Mouse (Mus musculus) urinary bladder, postnatal 36 days (tissue): ENCODE data around the gene Hsd17b6.
"Not testable (repeated sequence)": the region's sequence is repeated elsewhere in the genome, so short reads cannot be mapped to it uniquely, and the experiment has no call there.

Experiments used
- DNase-seq, 2 experiments: peaks; one replicate each; pipeline ENCODE4 v3.0.0; 2022; ENCODE audit warnings: low spot score in 2 of 2, mixed read lengths in 1 of 2

Hsd17b6 gene

GRCm38 (mm10) chr10:128007446-128007845 lies at the start of gene Hsd17b6:
Hsd17b6 (minus strand) TSS chr10:128007611.
- no peak for DNase-seq

DNA sequence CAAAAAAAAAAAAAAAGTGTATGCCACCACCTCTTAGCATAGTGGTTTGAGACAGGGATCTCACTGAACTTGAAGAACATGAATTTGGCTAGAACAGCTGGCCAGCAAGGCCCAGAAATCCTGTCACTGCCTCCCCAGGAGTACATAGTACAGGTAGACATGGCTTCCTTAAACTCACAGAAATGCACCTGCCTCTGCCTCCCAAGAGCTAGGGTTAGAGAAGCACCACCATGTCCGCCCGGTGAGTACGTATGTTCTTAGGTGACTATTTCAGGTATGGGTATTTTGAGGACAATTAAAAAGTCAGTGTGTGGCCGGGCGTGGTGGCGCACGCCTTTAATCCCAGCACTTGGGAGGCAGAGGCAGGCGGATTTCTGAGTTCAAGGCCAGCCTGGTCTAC lies 45.6 kb upstream of the Hsd17b6 start:
- DNase-seq, result no peak

DNA sequence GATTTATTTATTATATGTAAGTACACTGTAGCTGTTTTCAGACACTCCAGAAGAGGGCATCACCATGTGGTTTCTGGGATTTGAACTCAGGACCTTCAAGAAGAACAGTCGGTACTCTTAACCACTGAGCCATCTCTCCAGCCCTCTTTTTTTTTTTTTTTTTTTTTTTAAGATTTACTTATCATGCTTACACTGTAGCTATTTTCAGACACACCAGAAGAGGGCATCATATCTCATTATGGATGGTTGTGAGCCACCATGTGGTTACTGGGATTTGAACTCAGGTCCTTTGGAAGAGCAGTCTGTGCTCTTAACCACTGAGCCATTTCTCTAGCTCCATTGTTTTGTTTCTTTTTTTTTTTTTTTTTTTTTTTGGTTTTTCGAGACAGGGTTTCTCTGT lies 44.7 kb upstream of the Hsd17b6 start:
- not testable (repeated sequence) for DNase-seq

- DNase-seq, result no peak
Measured at GRCm38 (mm10) chr10:128051589-128051988, 44.2 kb upstream of the Hsd17b6 start.

- no peak for DNase-seq
Measured at GRCm38 (mm10) chr10:128050355-128050754, 42.9 kb upstream of the Hsd17b6 start.

DNA sequence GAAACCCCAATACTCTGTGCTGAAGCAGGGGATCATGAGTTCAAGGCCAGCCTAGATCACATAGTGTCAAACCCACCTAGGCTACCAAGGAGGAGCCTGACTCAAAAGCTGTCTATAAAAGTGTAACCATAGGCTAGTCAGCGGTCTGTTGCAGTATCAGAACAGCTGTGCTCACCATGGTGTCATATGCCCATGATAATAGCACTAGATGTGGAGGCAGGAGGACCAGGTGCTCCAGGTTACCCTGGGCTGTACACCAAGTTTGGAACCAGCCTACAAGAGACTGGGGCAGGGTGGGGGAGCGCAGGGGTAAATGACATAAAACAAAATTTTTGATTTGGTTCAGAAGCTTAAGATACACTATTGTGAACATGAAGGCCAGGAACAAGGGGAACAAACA lies 42.3 kb upstream of the Hsd17b6 start:
- DNase-seq, result no peak

GRCm38 (mm10) chr10:128048157-128048556 lies 40.7 kb upstream of the Hsd17b6 start:
- no peak for DNase-seq

DNA sequence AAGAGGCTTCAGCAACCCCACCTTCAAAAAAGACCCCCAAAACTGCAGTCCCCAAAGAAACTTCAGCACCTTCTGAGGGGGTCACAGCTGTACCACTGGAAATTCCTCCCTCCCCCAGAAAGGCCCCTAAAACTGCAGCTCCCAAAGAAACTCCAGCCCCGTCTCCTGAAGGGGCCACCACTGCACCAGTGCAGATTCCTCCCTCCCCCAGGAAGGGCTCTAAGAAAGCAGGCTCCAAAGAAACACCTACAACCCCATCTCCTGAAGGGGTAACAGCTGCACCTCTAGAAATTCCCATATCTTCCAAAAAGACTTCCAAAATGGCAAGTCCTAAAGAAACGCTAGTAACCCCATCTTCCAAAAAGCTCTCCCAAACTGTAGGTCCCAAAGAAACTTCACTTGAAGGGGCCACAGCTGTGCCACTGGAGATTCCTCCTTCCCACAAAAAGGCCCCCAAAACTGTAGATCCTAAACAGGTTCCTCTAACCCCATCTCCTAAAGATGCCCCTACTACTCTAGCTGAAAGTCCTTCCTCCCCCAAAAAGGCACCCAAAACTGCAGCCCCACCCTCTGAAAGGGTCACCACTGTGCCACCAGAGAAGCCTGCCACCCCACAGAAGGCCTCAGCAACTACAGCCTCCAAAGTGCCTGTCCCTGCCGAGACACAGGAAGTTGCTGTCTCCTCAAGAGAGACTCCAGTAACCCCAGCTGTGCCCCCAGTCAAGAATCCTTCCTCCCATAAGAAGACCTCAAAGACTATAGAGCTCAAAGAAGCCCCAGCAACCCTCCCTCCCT lies 35.8 kb upstream of the Hsd17b6 start:
- no peak for DNase-seq

- no peak for DNase-seq
Measured at GRCm38 (mm10) chr10:128042466-128042865, 35.1 kb upstream of the Hsd17b6 start.

GRCm38 (mm10) chr10:128041636-128042035 lies 34.2 kb upstream of the Hsd17b6 start:
- no peak for DNase-seq

DNA sequence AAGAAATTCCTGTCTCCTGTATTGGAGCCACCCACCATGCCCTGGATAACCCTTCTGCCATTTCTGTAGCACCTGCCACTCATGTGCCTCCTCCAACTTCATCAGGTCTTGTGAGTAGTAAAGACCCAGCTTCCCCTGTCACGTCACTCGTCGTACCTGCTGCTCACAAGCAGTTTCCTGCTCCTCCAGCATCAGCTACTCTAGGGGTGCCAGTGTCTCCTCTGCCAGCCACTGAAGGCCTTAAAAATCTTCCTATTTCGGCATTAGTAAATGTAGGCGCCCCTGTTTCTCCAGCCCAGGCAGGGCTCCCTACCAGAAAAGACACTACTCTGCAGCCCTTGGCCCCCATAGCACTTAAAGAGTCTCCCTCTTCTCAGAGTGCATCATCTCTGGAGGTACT lies 32.9 kb upstream of the Hsd17b6 start:
- DNase-seq, result no peak

GRCm38 (mm10) chr10:128039858-128040257 lies 32.4 kb upstream of the Hsd17b6 start:
- no peak for DNase-seq

DNA sequence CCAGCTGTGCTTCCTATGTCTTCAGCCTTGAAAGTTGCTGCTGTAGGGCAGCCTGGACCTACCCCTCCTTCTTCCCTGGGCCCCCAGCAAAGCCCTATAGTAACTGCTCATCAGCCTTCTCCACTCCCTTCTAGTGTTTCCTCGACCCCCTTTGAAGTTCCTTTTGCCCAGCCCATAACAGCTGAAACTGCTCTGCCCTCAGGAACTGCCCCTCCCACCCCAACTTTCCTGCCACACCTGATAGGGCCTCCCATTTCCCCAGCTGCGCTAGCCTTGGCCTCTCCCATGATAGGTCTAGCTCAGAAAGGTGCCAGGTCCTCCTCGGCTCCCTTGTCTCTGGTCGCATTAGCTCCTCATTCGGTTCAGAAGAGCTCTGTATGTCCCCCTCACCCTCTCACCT lies 31.8 kb upstream of the Hsd17b6 start:
- DNase-seq, result no peak

GRCm38 (mm10) chr10:128037921-128038320 lies 30.5 kb upstream of the Hsd17b6 start:
- no peak for DNase-seq

DNA sequence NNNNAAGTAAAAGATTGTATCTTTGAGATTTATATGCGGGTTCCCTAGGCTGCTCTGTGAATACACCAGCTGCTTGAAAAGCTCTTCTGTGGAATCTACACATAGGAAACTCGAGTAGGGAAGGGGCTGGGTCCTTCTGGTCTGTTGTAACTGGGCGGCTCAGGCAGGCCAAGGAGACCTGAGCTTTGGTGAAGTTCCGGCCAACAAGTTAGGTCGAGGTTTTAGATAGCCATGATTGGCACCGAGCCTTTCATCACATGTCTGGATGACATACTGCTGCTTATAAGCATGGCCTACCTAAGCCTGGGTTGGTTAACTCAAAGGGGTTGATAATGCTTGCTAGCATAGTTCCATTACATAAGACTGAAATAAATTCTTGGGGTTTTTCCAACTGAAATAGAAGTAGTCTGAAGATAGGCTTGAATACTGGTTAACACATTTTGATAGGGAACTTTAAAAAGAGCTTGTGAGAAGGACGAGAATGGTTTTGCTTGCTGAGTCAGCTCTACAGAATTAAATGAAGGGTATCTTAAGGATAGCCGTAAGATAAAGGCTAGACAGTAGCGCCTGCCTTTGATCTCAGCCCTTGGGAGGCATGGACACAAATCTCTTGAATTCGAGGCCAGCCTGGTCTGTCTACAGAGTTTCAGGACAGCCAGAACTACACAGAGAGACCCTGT lies 29.5 kb upstream of the Hsd17b6 start:
- peak; percentile 35 to 58 for DNase-seq

GRCm38 (mm10) chr10:128030860-128031259 lies 23.4 kb upstream of the Hsd17b6 start:
- DNase-seq, result no peak

DNA sequence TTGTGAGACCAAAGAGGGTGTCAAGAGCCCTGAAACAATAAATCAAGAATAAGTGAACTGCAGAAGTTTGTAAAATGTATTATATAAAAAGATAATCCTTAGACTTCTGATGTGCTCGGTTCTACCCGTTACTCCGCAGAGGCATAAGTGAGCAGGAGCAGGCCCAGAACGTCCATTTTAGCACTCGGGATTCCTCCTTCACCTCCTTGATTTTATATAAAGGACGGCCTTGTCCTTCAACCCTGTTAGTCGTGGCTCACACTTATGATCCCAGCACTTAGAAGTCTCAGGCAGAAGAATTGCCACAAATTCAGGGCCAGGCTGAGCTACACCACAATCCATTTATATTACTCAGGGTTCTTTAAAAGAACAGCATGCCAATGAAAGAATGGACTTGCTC lies 22.5 kb upstream of the Hsd17b6 start:
- DNase-seq, result no peak

DNA sequence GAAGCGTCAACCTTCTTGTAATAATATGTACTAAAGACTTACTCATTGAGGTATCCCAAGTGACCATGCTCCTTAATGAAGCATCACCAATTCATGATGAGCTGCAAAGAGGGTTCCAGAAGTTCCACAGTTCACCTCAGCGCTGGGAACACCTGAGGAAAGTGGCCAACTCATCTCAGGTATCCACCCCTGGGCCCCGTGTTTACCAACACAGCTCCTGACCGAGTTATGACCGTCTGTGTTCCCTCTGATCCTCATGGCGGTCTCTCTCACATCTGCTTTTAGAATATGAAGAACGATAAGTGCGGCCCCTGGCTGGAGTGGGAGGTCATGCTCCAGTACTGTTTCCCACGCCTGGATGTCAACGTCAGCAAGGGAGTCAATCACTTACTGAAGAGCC lies 16.1 kb upstream of the Hsd17b6 start:
- DNase-seq, result no peak

DNA sequence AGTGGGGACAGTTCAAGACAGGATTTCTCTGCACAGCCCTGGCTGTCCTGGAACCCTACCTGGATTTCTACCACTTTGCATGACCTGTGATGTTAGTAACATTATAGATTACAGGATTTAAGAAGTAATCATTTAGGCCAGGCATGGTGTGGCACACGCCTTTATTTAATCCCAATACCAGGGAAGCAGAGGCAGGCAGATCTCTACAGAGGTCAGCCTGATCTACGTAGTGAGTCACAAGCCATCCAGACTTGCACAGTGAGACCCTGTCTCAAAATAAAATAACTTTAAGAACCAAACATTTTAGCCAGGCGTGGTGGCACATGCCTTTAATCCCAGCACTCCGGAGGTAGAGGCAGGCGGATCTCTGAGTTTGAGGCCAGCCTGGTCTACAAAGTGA lies 14.8 kb upstream of the Hsd17b6 start:
- DNase-seq, result no peak

GRCm38 (mm10) chr10:128015068-128015934 lies 7.9 kb upstream of the Hsd17b6 start, which contains the start of gene Prim1:
Prim1 (plus strand) TSS chr10:128015168.
- peak; percentile 75 to 80 for DNase-seq

- DNase-seq, result no peak
Measured at GRCm38 (mm10) chr10:128009735-128010134, 2.3 kb upstream of the Hsd17b6 start.

- DNase-seq, result peak; percentile 70 to 78
Measured at GRCm38 (mm10) chr10:128008207-128008889, 937 bp upstream of the Hsd17b6 start.
